Mouse (Mus musculus): ENCODE results near the gene Shroom1. TPM values are rescaled to one million over a fixed set of nuclear protein-coding genes. Genes with fewer than 3 reads are reported as not detected.

Shroom1 gene
- polyA plus RNA-seq, 1 experiment: 0.07 TPM

DNA sequence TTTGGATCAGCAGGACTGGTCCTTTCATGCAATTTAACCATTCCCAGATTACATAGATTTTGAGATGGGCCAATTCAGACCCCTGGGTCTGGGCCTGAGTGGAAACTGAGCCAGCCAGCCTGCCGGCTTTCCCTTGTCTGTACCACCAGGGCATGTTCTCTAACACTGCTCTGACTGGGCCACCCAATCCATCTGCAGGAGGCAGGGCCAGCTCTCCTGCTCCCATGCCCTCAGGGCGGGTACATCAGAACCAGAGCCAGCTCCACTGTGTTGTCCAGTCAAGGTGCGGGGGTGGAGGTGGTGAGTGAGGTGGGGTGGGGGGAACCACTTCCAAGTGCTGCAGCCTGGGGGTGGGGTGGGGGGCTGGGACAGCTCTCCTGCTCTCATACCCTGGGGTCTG lies 29.3 kb downstream of the Shroom1 start:
- peaks cover 29% of the 10 kb centered on the region for H3K27me3 ChIP-seq (replicated peaks)
- H3K4me1 ChIP-seq: peaks cover 38% of the 10 kb centered on the region
- peaks cover 7% of the 10 kb centered on the region; the same call in 1 of the 2 replicates for H3K9me3 ChIP-seq
- no peak overlapping the region for H3K4me3 ChIP-seq (replicated peaks)
- H3K36me3 ChIP-seq (replicated peaks; ENCODE audit: low read length): no peaks in the 10 kb centered on the region
- TF ChIP-seq FLI1 (IDR thresholded peaks at IDR 0.05; ENCODE audit: low read length): no peak
- TF ChIP-seq GATA1 (IDR thresholded peaks at IDR 0.05; ENCODE audit: borderline replicate concordance, low read length): no peak

DNA sequence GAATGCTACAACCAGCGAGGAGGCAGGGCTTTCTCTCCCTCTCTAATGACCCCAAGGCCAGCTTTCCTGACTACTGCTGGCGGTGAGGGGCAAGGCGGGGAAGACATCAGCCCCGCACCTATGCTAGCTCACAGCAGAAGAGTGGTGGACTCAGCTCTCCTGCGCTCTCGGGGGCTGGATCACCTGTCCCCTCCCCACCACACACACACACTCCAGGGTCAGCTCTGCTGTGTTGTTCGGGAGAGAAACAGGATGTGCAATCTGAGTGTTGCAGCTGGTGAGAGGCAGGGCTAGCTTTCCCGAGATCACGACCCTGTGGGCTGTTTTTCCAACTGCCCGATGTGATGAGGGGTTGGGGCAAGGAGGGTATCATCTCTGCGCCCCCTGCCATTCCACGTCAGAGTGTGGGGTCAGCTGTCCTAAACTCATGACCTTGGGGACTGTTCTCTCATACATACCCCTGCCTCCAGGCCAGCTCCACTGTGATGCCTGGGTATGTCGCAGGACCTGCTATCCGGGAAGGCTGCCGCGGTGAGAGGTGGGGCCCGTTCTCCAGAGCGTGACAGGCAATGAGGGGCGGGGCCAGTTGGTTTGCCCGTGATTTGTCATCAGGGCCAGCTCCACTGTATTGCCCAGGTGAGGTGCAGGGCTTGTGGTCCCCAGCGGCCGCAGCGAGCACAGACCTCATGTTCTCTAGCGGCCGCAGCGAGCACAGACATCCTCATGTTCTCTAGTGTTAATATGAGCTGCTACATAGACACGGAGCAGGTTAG lies 30.0 kb downstream of the Shroom1 start:
- TF ChIP-seq GATA1 (IDR thresholded peaks at IDR 0.05; ENCODE audit: borderline replicate concordance, low read length): no peak
- TF ChIP-seq FLI1 (IDR thresholded peaks at IDR 0.05; ENCODE audit: low read length): no peak
- peak overlapping the region; percentile 80 for H3K4me3 ChIP-seq (replicated peaks)
- peaks cover 40% of the 10 kb centered on the region for H3K4me1 ChIP-seq
- peaks cover 7% of the 10 kb centered on the region; the same call in 1 of the 2 replicates for H3K9me3 ChIP-seq
- peaks cover 27% of the 10 kb centered on the region for H3K27me3 ChIP-seq (replicated peaks)
- no peaks in the 10 kb centered on the region for H3K36me3 ChIP-seq (replicated peaks; ENCODE audit: low read length)

DNA sequence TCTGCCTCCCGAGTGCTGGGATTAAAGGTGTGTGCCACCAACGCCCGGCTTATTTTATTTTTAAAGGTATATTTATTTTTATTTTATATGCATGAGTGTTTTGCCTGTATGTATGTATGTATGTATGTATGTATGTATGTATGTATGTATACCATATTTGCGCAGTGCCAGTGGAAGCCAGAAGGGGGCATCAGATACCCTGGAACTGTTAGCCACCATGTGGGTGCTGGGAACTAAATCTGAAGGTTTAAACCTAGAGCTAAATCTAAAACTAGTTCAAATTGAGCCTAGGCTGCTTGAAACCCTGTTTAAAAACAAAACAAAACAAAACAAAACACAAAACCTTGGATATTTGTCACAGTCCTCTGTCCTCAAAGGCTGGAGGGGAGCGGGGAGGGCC lies 32.0 kb downstream of the Shroom1 start:
- H3K9me3 ChIP-seq: peaks cover 7% of the 10 kb centered on the region; the same call in 1 of the 2 replicates
- no peak overlapping the region for H3K4me3 ChIP-seq (replicated peaks)
- no peak for TF ChIP-seq FLI1 (IDR thresholded peaks at IDR 0.05; ENCODE audit: low read length)
- TF ChIP-seq GATA1 (IDR thresholded peaks at IDR 0.05; ENCODE audit: borderline replicate concordance, low read length): no peak
- H3K4me1 ChIP-seq: peaks cover 45% of the 10 kb centered on the region
- H3K27me3 ChIP-seq (replicated peaks): peaks cover 24% of the 10 kb centered on the region
- H3K36me3 ChIP-seq (replicated peaks; ENCODE audit: low read length): no peaks in the 10 kb centered on the region

DNA sequence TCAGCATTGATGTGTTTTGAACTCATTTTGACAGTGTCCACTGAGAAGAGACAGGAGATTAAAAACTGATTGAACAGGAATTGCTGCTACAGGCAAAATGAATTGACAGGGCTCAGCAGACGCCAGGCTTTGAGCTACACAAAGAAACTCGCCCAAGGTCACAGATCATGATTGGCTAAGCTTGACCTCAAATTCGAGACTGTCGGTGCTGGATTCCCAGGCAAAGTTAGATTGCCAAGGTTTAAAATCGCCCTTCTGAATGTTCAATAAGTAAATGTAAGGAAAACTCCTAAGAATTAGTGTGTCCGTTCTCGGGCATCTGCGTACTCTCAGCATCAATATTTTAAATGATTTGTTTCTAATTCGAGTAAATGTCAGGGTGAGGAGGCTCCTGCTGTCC lies 32.4 kb downstream of the Shroom1 start:
- Histone ChIP-seq H3K4me1 (peaks cover 45% of the 10 kb centered on the region), H3K27me3 (replicated peaks) (peaks cover 24% of the 10 kb centered on the region), H3K36me3 (replicated peaks; ENCODE audit: low read length) (no peaks in the 10 kb centered on the region), H3K9me3 (peaks cover 7% of the 10 kb centered on the region; the same call in 1 of the 2 replicates), H3K4me3 (replicated peaks) (no peak overlapping the region)
- TF ChIP-seq GATA1 (IDR thresholded peaks at IDR 0.05; ENCODE audit: borderline replicate concordance, low read length) (no peak), FLI1 (IDR thresholded peaks at IDR 0.05; ENCODE audit: low read length) (no peak)

DNA sequence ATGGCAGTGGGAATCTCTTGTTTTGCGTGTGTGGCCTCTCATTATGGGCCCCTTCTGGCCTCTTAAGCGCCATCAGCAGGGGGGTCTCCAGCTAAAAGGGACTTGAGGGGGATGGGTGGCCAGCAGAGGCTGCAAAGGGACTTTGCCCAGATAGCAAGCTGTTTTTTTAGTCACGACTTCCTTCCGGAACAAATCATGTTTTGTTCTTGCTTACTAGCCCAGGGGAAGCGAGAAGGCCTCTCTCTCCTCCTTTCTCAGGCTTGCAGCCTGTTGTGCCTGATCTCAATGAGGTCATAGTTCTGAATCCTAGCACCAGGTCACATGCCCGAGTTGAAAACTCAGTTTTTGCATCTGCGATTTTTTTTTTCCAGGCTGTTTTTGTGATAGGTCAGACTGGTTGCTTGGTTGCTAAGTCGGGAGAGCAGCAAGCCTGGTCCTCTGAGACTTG lies 35.0 kb downstream of the Shroom1 start:
- Histone ChIP-seq H3K27me3 (replicated peaks) (peaks cover 21% of the 10 kb centered on the region), H3K4me3 (replicated peaks) (no peak overlapping the region), H3K36me3 (replicated peaks; ENCODE audit: low read length) (no peaks in the 10 kb centered on the region), H3K4me1 (peaks cover 42% of the 10 kb centered on the region), H3K9me3 (no peaks in the 10 kb centered on the region; the same call in 1 of the 2 replicates)
- TF ChIP-seq GATA1 (IDR thresholded peaks at IDR 0.05; ENCODE audit: borderline replicate concordance, low read length) (no peak), FLI1 (IDR thresholded peaks at IDR 0.05; ENCODE audit: low read length) (no peak)

DNA sequence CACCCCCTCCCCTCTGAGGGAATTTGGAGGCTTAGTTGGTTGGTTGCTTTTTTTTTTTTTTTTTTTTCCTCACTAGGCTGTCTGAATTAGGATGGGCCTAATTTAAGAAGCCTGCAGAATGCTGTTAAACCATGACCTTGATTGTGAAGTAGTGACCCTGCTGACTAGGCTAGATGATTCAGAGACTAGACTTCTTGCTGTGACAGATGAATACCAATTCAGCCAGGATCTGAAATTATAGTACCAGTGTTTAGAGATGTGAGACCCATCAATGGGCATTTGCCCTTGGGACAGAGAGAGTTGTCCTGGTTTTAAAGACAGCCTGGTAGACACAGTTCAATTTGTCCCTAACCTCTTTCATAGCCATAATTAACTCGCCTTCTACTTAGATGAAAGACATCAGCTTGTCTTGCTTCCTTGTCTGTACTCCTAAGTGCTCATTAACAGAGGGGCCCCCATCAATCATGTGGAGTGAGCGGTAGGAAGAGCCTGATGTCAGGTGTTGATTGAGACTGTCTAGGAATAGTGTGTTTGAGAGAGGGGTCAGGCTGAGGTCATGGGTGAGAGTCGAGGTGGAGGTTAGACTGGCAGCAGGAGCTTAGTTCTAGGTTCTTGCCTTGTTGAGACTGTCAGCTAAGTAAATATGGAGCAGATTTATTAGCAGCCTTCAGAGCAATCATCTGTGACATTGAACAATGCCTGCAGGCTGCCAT lies 36.4 kb downstream of the Shroom1 start:
- TF ChIP-seq FLI1 (IDR thresholded peaks at IDR 0.05; ENCODE audit: low read length): no peak
- TF ChIP-seq GATA1 (IDR thresholded peaks at IDR 0.05; ENCODE audit: borderline replicate concordance, low read length): no peak
- Histone ChIP-seq H3K4me3 (replicated peaks) (no peak overlapping the region), H3K4me1 (peaks cover 38% of the 10 kb centered on the region), H3K36me3 (replicated peaks; ENCODE audit: low read length) (no peaks in the 10 kb centered on the region), H3K9me3 (no peaks in the 10 kb centered on the region; the same call in 1 of the 2 replicates), H3K27me3 (replicated peaks) (peaks cover 15% of the 10 kb centered on the region)

DNA sequence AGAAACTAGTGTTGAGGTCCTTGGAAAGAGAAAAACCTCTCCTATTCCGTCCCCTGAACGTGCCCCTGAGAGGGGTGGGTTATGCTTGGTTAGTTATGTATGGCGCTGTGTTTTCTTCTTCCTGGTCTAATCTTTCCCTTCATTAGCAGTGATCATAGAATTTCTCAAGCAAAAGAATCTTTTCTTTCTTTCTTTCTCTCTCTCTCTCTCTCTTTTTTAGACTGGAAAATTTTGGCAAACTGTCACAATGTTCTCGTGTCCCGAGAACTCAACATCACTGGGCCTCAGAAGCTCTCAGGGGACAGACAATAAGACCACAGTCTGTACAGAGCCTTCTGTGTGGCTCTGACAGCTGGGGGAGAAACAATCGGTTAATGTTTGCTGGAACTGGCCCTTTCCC lies 38.4 kb downstream of the Shroom1 start:
- Histone ChIP-seq H3K4me3 (replicated peaks) (no peak overlapping the region), H3K27me3 (replicated peaks) (peaks cover 26% of the 10 kb centered on the region), H3K4me1 (peaks cover 34% of the 10 kb centered on the region), H3K36me3 (replicated peaks; ENCODE audit: low read length) (no peaks in the 10 kb centered on the region), H3K9me3 (peaks cover 8% of the 10 kb centered on the region)
- TF ChIP-seq GATA1 (IDR thresholded peaks at IDR 0.05; ENCODE audit: borderline replicate concordance, low read length) (no peak), FLI1 (IDR thresholded peaks at IDR 0.05; ENCODE audit: low read length) (no peak)

DNA sequence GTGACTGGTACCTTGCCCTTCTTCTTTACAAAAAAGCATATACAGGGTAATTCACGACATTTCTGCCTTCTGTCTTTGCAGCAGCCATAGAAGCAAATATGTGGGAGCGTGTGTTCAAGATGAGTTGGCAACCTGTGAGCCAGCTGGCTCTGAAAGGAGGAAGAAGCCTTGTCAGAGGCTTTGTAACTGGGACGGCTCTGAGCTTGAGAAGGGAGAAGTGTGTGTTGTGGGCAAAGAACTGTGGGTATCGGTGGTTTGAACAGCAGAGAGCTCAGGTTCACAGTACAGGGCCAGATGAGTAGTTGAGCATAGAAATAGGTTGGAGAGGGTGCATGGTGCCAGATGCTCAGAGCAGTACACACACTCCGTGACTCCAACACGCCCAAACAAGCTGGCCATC lies 39.9 kb downstream of the Shroom1 start:
- Histone ChIP-seq H3K36me3 (replicated peaks; ENCODE audit: low read length) (no peaks in the 10 kb centered on the region), H3K9me3 (peaks cover 8% of the 10 kb centered on the region), H3K4me1 (peaks cover 45% of the 10 kb centered on the region), H3K4me3 (replicated peaks) (peak overlapping the region; percentile 40), H3K27me3 (replicated peaks) (peaks cover 32% of the 10 kb centered on the region)
- TF ChIP-seq GATA1 (IDR thresholded peaks at IDR 0.05; ENCODE audit: borderline replicate concordance, low read length): no peak
- no peak for TF ChIP-seq FLI1 (IDR thresholded peaks at IDR 0.05; ENCODE audit: low read length)

DNA sequence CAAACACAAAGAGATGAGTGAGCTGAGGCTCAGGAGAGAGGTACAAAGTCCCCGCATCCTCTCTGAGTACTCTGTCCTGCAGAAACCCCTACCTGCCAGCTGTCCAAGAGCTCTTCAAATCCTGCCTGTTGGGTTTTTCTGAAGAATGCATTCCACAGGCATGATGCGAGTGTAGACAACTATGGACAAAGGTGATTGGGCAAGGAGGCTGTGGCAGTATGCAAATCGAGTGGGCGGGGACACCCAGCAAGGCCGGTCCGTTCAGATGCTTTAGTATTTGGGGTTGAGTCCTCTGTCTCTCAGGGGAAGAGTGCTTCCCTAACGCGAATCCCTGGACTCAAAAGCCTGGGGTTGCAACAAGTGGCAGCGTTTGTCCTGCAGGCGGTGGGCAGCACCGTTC lies 43.6 kb downstream of the Shroom1 start:
- H3K4me3 ChIP-seq (replicated peaks): no peak overlapping the region
- H3K27me3 ChIP-seq (replicated peaks): peaks cover 31% of the 10 kb centered on the region
- TF ChIP-seq FLI1 (IDR thresholded peaks at IDR 0.05; ENCODE audit: low read length): no peak
- no peak for TF ChIP-seq GATA1 (IDR thresholded peaks at IDR 0.05; ENCODE audit: borderline replicate concordance, low read length)
- H3K9me3 ChIP-seq: peaks cover 9% of the 10 kb centered on the region
- H3K4me1 ChIP-seq: peaks cover 69% of the 10 kb centered on the region
- H3K36me3 ChIP-seq (replicated peaks; ENCODE audit: low read length): no peaks in the 10 kb centered on the region
